Mouse (Mus musculus): ENCODE results near the gene Lmntd2. TPM values are rescaled to one million over a fixed set of nuclear protein-coding genes. Genes with fewer than 3 reads are reported as not detected.

The Lmntd2 gene
- polyA plus RNA-seq, 1 experiment from 2014 or later, result 2.5 TPM

- Histone ChIP-seq H3K27ac (ENCODE audit: low read depth, low read length) (no peak overlapping the region), H3K9me3 (ENCODE audit: control insufficient read depth, low read length) (no peaks in the 10 kb centered on the region), H3K27me3 (ENCODE audit: control insufficient read depth, insufficient read depth, low read length) (no peaks in the 10 kb centered on the region), H3K9ac (ENCODE audit: low read length) (no peak overlapping the region), H3K4me2 (no peak overlapping the region), H3K4me3 (ENCODE audit: low read depth, low read length) (no peak overlapping the region), H3K36me3 (ENCODE audit: control insufficient read depth, insufficient read depth, low read length) (no peaks in the 10 kb centered on the region), H3K4me1 (ENCODE audit: control insufficient read depth, insufficient read depth, low read length) (peaks cover 5% of the 10 kb centered on the region)
- WGBS, result 94% methylated on average over 14 of the region's 14 CpGs
- ATAC-seq (ENCODE audit: low FRiP score) (no peak), DNase-seq (ENCODE audit: low spot score, missing footprints) (peak; percentile 53)
Measured at GRCm38 (mm10) chr7:141210606-141211131, 3.2 kb downstream of the Lmntd2 start.

DNA sequence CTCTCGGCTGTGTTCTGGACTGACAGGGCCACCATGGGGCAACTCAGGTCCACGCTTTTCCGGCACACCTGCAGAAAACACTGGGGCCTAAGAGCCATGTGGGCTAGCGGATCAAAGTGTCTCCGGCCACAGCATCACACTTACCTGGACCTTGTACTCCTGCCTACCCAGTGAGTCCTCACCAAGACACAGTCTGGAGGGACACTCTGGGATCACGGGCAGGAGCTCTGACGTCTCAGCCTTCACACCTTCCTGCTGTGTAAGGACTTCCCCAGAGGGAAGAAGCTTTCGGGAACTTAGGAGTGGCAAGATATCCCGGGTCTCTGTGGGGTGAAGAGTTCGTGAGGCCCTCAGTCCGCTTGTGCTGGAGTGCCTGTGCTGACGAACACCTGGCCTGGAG lies 3.7 kb downstream of the Lmntd2 start:
- H3K4me2 ChIP-seq, result no peak overlapping the region
- no peak overlapping the region for H3K9ac ChIP-seq (ENCODE audit: low read length)
- no peaks in the 10 kb centered on the region for H3K27me3 ChIP-seq (ENCODE audit: control insufficient read depth, insufficient read depth, low read length)
- DNase-seq (ENCODE audit: low spot score, missing footprints), result peak; percentile 57
- no peaks in the 10 kb centered on the region for H3K36me3 ChIP-seq (ENCODE audit: control insufficient read depth, insufficient read depth, low read length)
- no peaks in the 10 kb centered on the region for H3K9me3 ChIP-seq (ENCODE audit: control insufficient read depth, low read length)
- H3K4me3 ChIP-seq (ENCODE audit: low read depth, low read length), result no peak overlapping the region
- peaks cover 5% of the 10 kb centered on the region for H3K4me1 ChIP-seq (ENCODE audit: control insufficient read depth, insufficient read depth, low read length)
- no peak overlapping the region for H3K27ac ChIP-seq (ENCODE audit: low read depth, low read length)
- no peak for ATAC-seq (ENCODE audit: low FRiP score)
- WGBS, result 85% methylated on average over 12 of the region's 12 CpGs

GRCm38 (mm10) chr7:141209526-141209925 lies 4.4 kb downstream of the Lmntd2 start:
- Histone ChIP-seq H3K4me3 (ENCODE audit: low read depth, low read length) (no peak overlapping the region), H3K9me3 (ENCODE audit: control insufficient read depth, low read length) (no peaks in the 10 kb centered on the region), H3K27me3 (ENCODE audit: control insufficient read depth, insufficient read depth, low read length) (no peaks in the 10 kb centered on the region), H3K27ac (ENCODE audit: low read depth, low read length) (no peak overlapping the region), H3K9ac (ENCODE audit: low read length) (no peak overlapping the region), H3K4me2 (no peak overlapping the region), H3K36me3 (ENCODE audit: control insufficient read depth, insufficient read depth, low read length) (no peaks in the 10 kb centered on the region), H3K4me1 (ENCODE audit: control insufficient read depth, insufficient read depth, low read length) (no peaks in the 10 kb centered on the region)
- DNase-seq (ENCODE audit: low spot score, missing footprints), result no peak
- 66% methylated on average over 3 of the region's 3 CpGs for WGBS
- ATAC-seq (ENCODE audit: low FRiP score), result no peak

GRCm38 (mm10) chr7:141206182-141206937 lies 7.5 kb downstream of the Lmntd2 start:
- H3K27me3 ChIP-seq (ENCODE audit: control insufficient read depth, insufficient read depth, low read length), result no peaks in the 10 kb centered on the region
- H3K9ac ChIP-seq (ENCODE audit: low read length), result no peak overlapping the region
- no peaks in the 10 kb centered on the region for H3K9me3 ChIP-seq (ENCODE audit: control insufficient read depth, low read length)
- 89% methylated on average over 18 of the region's 18 CpGs for WGBS
- H3K27ac ChIP-seq (ENCODE audit: low read depth, low read length), result no peak overlapping the region
- no peaks in the 10 kb centered on the region for H3K4me1 ChIP-seq (ENCODE audit: control insufficient read depth, insufficient read depth, low read length)
- no peak for DNase-seq (ENCODE audit: low spot score, missing footprints)
- no peak overlapping the region for H3K4me3 ChIP-seq (ENCODE audit: low read depth, low read length)
- no peak overlapping the region for H3K4me2 ChIP-seq
- no peaks in the 10 kb centered on the region for H3K36me3 ChIP-seq (ENCODE audit: control insufficient read depth, insufficient read depth, low read length)
- ATAC-seq (ENCODE audit: low FRiP score), result no peak

DNA sequence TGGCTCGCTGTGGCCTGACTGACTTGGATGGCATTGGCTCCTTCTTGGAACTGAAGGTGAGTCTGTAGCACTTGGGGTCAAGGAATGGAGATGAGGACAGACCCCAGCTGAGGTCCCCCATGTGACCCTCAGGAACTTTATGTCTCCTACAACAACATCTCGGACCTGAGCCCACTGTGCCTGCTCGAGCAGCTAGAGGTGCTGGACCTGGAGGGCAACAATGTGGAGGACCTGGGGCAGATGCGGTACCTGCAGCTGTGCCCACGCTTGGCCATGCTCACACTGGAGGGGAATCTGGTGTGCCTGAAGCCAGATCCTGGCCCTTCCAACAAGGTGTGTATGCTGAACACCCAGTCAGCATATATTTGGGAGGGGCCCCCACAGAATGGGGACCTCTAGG lies 8.4 kb downstream of the Lmntd2 start:
- no peaks in the 10 kb centered on the region for H3K36me3 ChIP-seq (ENCODE audit: control insufficient read depth, insufficient read depth, low read length)

GRCm38 (mm10) chr7:141204546-141204945 lies 9.3 kb downstream of the Lmntd2 start:
- no peak overlapping the region for H3K27ac ChIP-seq (ENCODE audit: low read depth, low read length)
- H3K4me2 ChIP-seq, result no peak overlapping the region
- WGBS, result 72% methylated on average over 3 of the region's 3 CpGs
- H3K27me3 ChIP-seq (ENCODE audit: control insufficient read depth, insufficient read depth, low read length), result no peaks in the 10 kb centered on the region
- DNase-seq (ENCODE audit: low spot score, missing footprints), result no peak
- no peak for ATAC-seq (ENCODE audit: low FRiP score)
- no peaks in the 10 kb centered on the region for H3K36me3 ChIP-seq (ENCODE audit: control insufficient read depth, insufficient read depth, low read length)
- no peak overlapping the region for H3K4me3 ChIP-seq (ENCODE audit: low read depth, low read length)
- H3K4me1 ChIP-seq (ENCODE audit: control insufficient read depth, insufficient read depth, low read length), result no peaks in the 10 kb centered on the region
- no peak overlapping the region for H3K9ac ChIP-seq (ENCODE audit: low read length)
- no peaks in the 10 kb centered on the region for H3K9me3 ChIP-seq (ENCODE audit: control insufficient read depth, low read length)

More for the DNA sequence above, 8.4 kb downstream of the Lmntd2 start:
- Histone ChIP-seq H3K4me1 (ENCODE audit: control insufficient read depth, insufficient read depth, low read length) (no peaks in the 10 kb centered on the region), H3K27ac (ENCODE audit: low read depth, low read length) (no peak overlapping the region), H3K9ac (ENCODE audit: low read length) (no peak overlapping the region), H3K4me3 (ENCODE audit: low read depth, low read length) (no peak overlapping the region), H3K4me2 (no peak overlapping the region), H3K9me3 (ENCODE audit: control insufficient read depth, low read length) (no peaks in the 10 kb centered on the region), H3K27me3 (ENCODE audit: control insufficient read depth, insufficient read depth, low read length) (no peaks in the 10 kb centered on the region)
- DNase-seq (ENCODE audit: low spot score, missing footprints) (no peak), ATAC-seq (ENCODE audit: low FRiP score) (no peak)
- 90% methylated on average over 5 of the region's 5 CpGs for WGBS

- Histone ChIP-seq H3K9ac (ENCODE audit: low read length) (no peak overlapping the region), H3K27ac (ENCODE audit: low read depth, low read length) (no peak overlapping the region), H3K4me1 (ENCODE audit: control insufficient read depth, insufficient read depth, low read length) (peaks cover 4% of the 10 kb centered on the region), H3K4me3 (ENCODE audit: low read depth, low read length) (no peak overlapping the region), H3K9me3 (ENCODE audit: control insufficient read depth, low read length) (no peaks in the 10 kb centered on the region), H3K4me2 (no peak overlapping the region), H3K27me3 (ENCODE audit: control insufficient read depth, insufficient read depth, low read length) (no peaks in the 10 kb centered on the region), H3K36me3 (ENCODE audit: control insufficient read depth, insufficient read depth, low read length) (no peaks in the 10 kb centered on the region)
- 92% methylated on average over 4 of the region's 4 CpGs for WGBS
- DNase-seq (ENCODE audit: low spot score, missing footprints), result peak; percentile 21
- no peak for ATAC-seq (ENCODE audit: low FRiP score)
Measured at GRCm38 (mm10) chr7:141198121-141198520, 15.8 kb downstream of the Lmntd2 start.

DNA sequence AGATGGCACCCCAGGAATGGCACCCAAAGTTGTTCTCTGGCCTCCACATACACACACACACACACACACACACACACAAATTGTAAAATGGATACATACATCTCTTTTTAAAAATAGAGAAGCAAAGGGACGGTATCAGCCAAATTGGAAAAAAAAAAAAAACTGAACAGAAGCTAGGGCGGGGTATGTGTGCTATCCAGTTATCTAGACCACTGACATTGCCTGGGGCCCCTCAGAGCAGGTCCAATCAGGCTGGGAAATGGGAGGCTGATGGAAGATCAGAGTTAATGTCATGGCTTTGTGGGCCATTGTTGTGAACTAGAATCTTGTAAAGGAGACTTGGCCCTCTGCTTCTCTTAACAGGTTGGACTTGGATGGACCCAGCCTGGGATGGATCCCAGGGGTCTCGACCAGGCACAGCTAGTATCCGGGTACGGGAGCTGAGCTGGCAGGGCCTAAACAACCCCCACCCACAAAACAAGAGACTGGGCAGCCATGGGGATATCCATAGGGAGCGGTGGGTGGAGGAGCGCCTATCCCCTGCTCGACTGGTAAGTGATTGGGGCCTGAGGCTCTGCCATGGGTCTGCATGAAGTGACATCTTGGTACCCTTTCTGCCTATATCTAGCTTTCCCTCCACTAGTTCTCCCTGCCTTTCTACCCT lies 17.1 kb downstream of the Lmntd2 start:
- DNase-seq (ENCODE audit: low spot score, missing footprints) (peak; percentile 71), ATAC-seq (ENCODE audit: low FRiP score) (no peak)
- H3K4me1 ChIP-seq (ENCODE audit: control insufficient read depth, insufficient read depth, low read length), result peaks cover 10% of the 10 kb centered on the region
- no peaks in the 10 kb centered on the region for H3K27me3 ChIP-seq (ENCODE audit: control insufficient read depth, insufficient read depth, low read length)
- no peak overlapping the region for H3K4me2 ChIP-seq
- WGBS, result 89% methylated on average over 8 of the region's 8 CpGs
- no peak overlapping the region for H3K4me3 ChIP-seq (ENCODE audit: low read depth, low read length)
- H3K27ac ChIP-seq (ENCODE audit: low read depth, low read length), result no peak overlapping the region
- no peak overlapping the region for H3K9ac ChIP-seq (ENCODE audit: low read length)
- H3K36me3 ChIP-seq (ENCODE audit: control insufficient read depth, insufficient read depth, low read length), result no peaks in the 10 kb centered on the region; the same call in 1 of the 2 replicates
- H3K9me3 ChIP-seq (ENCODE audit: control insufficient read depth, low read length), result no peaks in the 10 kb centered on the region

- WGBS, result 97% methylated on average over 2 of the region's 2 CpGs
- DNase-seq (ENCODE audit: low spot score, missing footprints), result no peak
- H3K27ac ChIP-seq (ENCODE audit: low read depth, low read length), result no peak overlapping the region
- H3K9ac ChIP-seq (ENCODE audit: low read length), result no peak overlapping the region
- no peak overlapping the region for H3K4me3 ChIP-seq (ENCODE audit: low read depth, low read length)
- H3K36me3 ChIP-seq (ENCODE audit: control insufficient read depth, insufficient read depth, low read length), result no peaks in the 10 kb centered on the region; the same call in 1 of the 2 replicates
- H3K27me3 ChIP-seq (ENCODE audit: control insufficient read depth, insufficient read depth, low read length), result no peaks in the 10 kb centered on the region
- no peak overlapping the region for H3K4me2 ChIP-seq
- peaks cover 10% of the 10 kb centered on the region for H3K4me1 ChIP-seq (ENCODE audit: control insufficient read depth, insufficient read depth, low read length)
- ATAC-seq (ENCODE audit: low FRiP score), result no peak
- no peaks in the 10 kb centered on the region for H3K9me3 ChIP-seq (ENCODE audit: control insufficient read depth, low read length)
Measured at GRCm38 (mm10) chr7:141195754-141196153, 18.1 kb downstream of the Lmntd2 start.

Data from midbrain, embryonic 11.5 days (tissue).